Comparison of ENCODE assay signal across 12 mouse cellular contexts in the genomic region with DNA sequence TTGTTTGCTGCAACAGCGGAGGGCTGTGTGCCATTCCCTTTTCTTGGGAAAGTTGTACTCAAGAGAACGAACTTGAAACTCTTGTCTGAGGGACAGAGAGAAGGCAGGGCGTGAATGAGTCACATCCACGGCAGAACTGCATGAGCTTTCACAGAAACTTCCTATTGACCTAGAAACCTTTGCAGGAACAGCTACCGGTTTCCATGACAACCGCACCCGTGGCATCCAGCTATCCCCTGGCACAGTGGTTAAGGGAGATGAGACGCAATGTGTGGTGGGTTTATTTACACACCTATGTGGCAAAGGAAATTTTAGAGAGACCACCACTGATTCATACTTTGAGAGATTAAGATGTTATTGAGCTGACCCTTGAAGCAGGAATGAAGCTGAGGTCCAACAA.
"Had no signal": no experiment of that assay in that cellular context is flagged by ENCODE, and none has a peak within 500 bp of the region (broad histone marks: within the 10 kb centered on the region; RNA-seq: fewer than 3 reads in every experiment).

No protein-coding gene starts in this region.

- H3K9ac ChIP-seq: intestine, embryonic 15.5 days; limb, embryonic 12.5 days; liver, embryonic 13.5 days; liver, postnatal 0 days; midbrain, embryonic 15.5 days; neural tube, embryonic 13.5 days had no signal

- DNase-seq: kidney, adult 18-20 months; kidney, postnatal 10 days; kidney, postnatal 4 days; liver; liver, embryonic 13.5 days; liver, postnatal 0 days; thymus, postnatal 4 days had no signal

- H3K4me3 ChIP-seq: intestine, embryonic 15.5 days; layer of hippocampus, adult 2 months; limb, embryonic 12.5 days; liver, embryonic 13.5 days; midbrain, embryonic 15.5 days; neural tube, embryonic 13.5 days had no signal

- H3K27ac ChIP-seq: intestine, embryonic 15.5 days; layer of hippocampus, adult 2 months; limb, embryonic 12.5 days; liver, embryonic 13.5 days; midbrain, embryonic 15.5 days; neural tube, embryonic 13.5 days had no signal

- H3K27me3 ChIP-seq: intestine, embryonic 15.5 days; limb, embryonic 12.5 days; liver, embryonic 13.5 days; midbrain, embryonic 15.5 days; neural tube, embryonic 13.5 days had no signal

- H3K9me3 ChIP-seq: intestine, embryonic 15.5 days; limb, embryonic 12.5 days; midbrain, embryonic 15.5 days; neural tube, embryonic 13.5 days had no signal

- H3K36me3 ChIP-seq: intestine, embryonic 15.5 days; limb, embryonic 12.5 days; liver, embryonic 13.5 days; midbrain, embryonic 15.5 days; neural tube, embryonic 13.5 days had no signal

- ATAC-seq: intestine, embryonic 15.5 days; liver, postnatal 0 days; midbrain, embryonic 15.5 days had no signal

- H3K4me1 ChIP-seq: intestine, embryonic 15.5 days; limb, embryonic 12.5 days; liver, embryonic 13.5 days; midbrain, embryonic 15.5 days had no signal

- H3K4me2 ChIP-seq: intestine, embryonic 15.5 days; limb, embryonic 12.5 days; liver, embryonic 13.5 days; midbrain, embryonic 15.5 days; neural tube, embryonic 13.5 days had no signal
